Mouse (Mus musculus): ENCODE results near the gene Golt1a. TPM values are rescaled to one million over a fixed set of nuclear protein-coding genes. Genes with fewer than 3 reads are reported as not detected.

The Golt1a gene
- polyA plus RNA-seq, 1 experiment from 2014 or later: not detected

DNA sequence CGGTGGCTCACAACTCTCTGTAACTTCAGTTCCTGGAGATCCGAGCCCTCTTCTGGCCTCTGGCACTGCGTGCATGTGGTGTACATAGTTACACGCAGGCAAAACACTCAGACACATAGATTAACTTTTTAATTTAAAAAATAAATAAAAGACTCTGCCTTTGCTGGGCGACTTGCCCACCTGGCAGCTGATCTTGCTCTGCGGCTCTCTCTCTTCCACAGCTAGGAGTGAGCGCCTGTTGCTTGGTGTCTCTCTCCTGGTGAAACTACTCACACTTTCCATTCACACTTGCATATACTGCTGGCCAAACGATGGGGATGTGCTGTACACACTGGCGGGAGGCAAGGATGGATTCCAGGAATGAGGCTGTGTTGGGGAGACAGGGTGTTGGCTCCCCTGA lies 36.9 kb downstream of the Golt1a start:
- no peaks in the 10 kb centered on the region for H3K27me3 ChIP-seq (ENCODE audit: control insufficient read depth, insufficient read depth, low read length)
- 91% methylated on average over 9 of the region's 9 CpGs for WGBS
- H3K27ac ChIP-seq (replicated peaks; ENCODE audit: low read depth, low read length): no peak overlapping the region
- no peak for DNase-seq
- H3K4me1 ChIP-seq (ENCODE audit: control insufficient read depth, insufficient read depth, low read length): 0 out of 2 replicates have a peak, but pooled peaks cover 4% of the 10 kb centered on the region
- H3K4me3 ChIP-seq (replicated peaks; ENCODE audit: low read depth, low read length): no peak overlapping the region
- H3K9me3 ChIP-seq (ENCODE audit: control insufficient read depth, low read length): no peaks in the 10 kb centered on the region
- no peaks in the 10 kb centered on the region for H3K36me3 ChIP-seq (ENCODE audit: control insufficient read depth, insufficient read depth, low read length)
- H3K4me2 ChIP-seq (ENCODE audit: low read length): no peak overlapping the region
- H3K9ac ChIP-seq (replicated peaks; ENCODE audit: low read length): no peak overlapping the region
- ATAC-seq (ENCODE audit: low FRiP score, low TSS enrichment): no peak

DNA sequence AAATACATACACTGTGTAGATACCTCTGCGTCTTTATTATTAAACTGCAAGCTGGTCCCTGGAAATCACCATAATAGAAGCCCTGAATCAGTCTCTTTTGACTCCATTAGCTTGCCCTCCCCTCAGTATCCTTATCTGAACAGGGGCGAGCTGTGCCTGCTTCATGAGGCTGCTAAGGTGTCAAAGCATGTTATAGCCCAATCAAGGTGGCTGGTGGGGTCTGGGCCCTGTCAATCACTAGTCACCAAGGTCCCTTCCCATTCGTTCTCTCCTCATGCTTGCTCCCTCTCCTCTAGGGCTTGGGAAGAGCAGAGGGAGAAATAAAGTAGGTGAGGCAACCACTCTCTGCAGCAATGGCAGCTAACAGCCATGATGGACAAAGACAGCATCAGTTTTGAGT lies 37.6 kb downstream of the Golt1a start:
- WGBS: 80% methylated on average over 3 of the region's 3 CpGs
- Histone ChIP-seq H3K27ac (replicated peaks; ENCODE audit: low read depth, low read length) (no peak overlapping the region), H3K4me2 (ENCODE audit: low read length) (no peak overlapping the region)

GRCm38 (mm10) chr1:133347693-133348520 lies 38.3 kb downstream of the Golt1a start:
- DNase-seq (no peak), ATAC-seq (ENCODE audit: low FRiP score, low TSS enrichment) (no peak)
- no peaks in the 10 kb centered on the region for H3K27me3 ChIP-seq (ENCODE audit: control insufficient read depth, insufficient read depth, low read length)
- H3K36me3 ChIP-seq (ENCODE audit: control insufficient read depth, insufficient read depth, low read length): no peaks in the 10 kb centered on the region
- H3K4me2 ChIP-seq (ENCODE audit: low read length): no peak overlapping the region
- H3K9ac ChIP-seq (replicated peaks; ENCODE audit: low read length): no peak overlapping the region
- no peak overlapping the region for H3K4me3 ChIP-seq (replicated peaks; ENCODE audit: low read depth, low read length)
- no peaks in the 10 kb centered on the region for H3K9me3 ChIP-seq (ENCODE audit: control insufficient read depth, low read length)
- 0 out of 2 replicates have a peak, but pooled peaks cover 4% of the 10 kb centered on the region for H3K4me1 ChIP-seq (ENCODE audit: control insufficient read depth, insufficient read depth, low read length)
- no peak overlapping the region for H3K27ac ChIP-seq (replicated peaks; ENCODE audit: low read depth, low read length)
- 80% methylated on average over 11 of the region's 11 CpGs for WGBS

More for the DNA sequence above, 37.6 kb downstream of the Golt1a start:
- no peaks in the 10 kb centered on the region for H3K27me3 ChIP-seq (ENCODE audit: control insufficient read depth, insufficient read depth, low read length)
- no peak for DNase-seq
- no peak overlapping the region for H3K9ac ChIP-seq (replicated peaks; ENCODE audit: low read length)
- no peaks in the 10 kb centered on the region for H3K9me3 ChIP-seq (ENCODE audit: control insufficient read depth, low read length)
- H3K4me3 ChIP-seq (replicated peaks; ENCODE audit: low read depth, low read length): no peak overlapping the region
- H3K4me1 ChIP-seq (ENCODE audit: control insufficient read depth, insufficient read depth, low read length): 0 out of 2 replicates have a peak, but pooled peaks cover 4% of the 10 kb centered on the region
- H3K36me3 ChIP-seq (ENCODE audit: control insufficient read depth, insufficient read depth, low read length): no peaks in the 10 kb centered on the region
- no peak for ATAC-seq (ENCODE audit: low FRiP score, low TSS enrichment)

DNA sequence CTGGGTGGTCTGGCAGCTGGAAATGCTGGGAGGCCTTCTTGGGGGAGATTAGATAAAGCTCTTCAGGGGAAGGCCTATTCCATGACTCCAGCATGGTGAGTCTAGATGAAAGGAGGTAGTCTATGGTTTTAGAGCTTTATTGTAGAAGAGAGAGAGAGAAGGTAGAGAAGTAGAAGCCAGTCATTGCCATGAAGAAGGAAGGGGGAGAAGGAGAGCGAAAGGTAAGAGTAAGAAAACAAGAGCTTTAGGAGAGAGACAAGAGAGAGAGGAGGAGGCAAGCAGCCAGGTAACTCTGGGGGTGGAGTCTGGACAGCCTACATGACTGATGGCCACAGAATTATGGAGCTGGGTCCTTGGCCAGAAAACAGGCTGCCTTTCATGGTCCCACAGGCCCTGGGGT lies 40.6 kb downstream of the Golt1a start, which contains the start of gene Ren1:
TSS of gene Ren1 (plus strand) at position 301 of the 400 bp plus-strand sequence.
- DNase-seq: no peak
- no peaks in the 10 kb centered on the region for H3K27me3 ChIP-seq (ENCODE audit: control insufficient read depth, insufficient read depth, low read length)

GRCm38 (mm10) chr1:133351762-133352161 lies 42.2 kb downstream of the Golt1a start:
- peak; percentile 63 for DNase-seq
- ATAC-seq (ENCODE audit: low FRiP score, low TSS enrichment): no peak
- no peak overlapping the region for H3K4me3 ChIP-seq (replicated peaks; ENCODE audit: low read depth, low read length)
- H3K9me3 ChIP-seq (ENCODE audit: control insufficient read depth, low read length): no peaks in the 10 kb centered on the region
- 29% methylated on average over 9 of the region's 9 CpGs for WGBS
- H3K4me1 ChIP-seq (ENCODE audit: control insufficient read depth, insufficient read depth, low read length): 0 out of 2 replicates have a peak, but pooled peaks cover 4% of the 10 kb centered on the region
- H3K9ac ChIP-seq (replicated peaks; ENCODE audit: low read length): no peak overlapping the region
- H3K27ac ChIP-seq (replicated peaks; ENCODE audit: low read depth, low read length): no peak overlapping the region
- no peak overlapping the region for H3K4me2 ChIP-seq (ENCODE audit: low read length)
- H3K27me3 ChIP-seq (ENCODE audit: control insufficient read depth, insufficient read depth, low read length): no peaks in the 10 kb centered on the region
- no peaks in the 10 kb centered on the region for H3K36me3 ChIP-seq (ENCODE audit: control insufficient read depth, insufficient read depth, low read length)

More for the DNA sequence above, 40.6 kb downstream of the Golt1a start, which contains the start of gene Ren1:
- H3K9ac ChIP-seq (replicated peaks; ENCODE audit: low read length): no peak within 1 kb of the TSS
- H3K27ac ChIP-seq (replicated peaks; ENCODE audit: low read depth, low read length): no peak within 1 kb of the TSS
- H3K4me3 ChIP-seq (replicated peaks; ENCODE audit: low read depth, low read length): no peak within 1 kb of the TSS
- no peaks in the 10 kb centered on the region for H3K9me3 ChIP-seq (ENCODE audit: control insufficient read depth, low read length)
- no peaks in the 10 kb centered on the region for H3K36me3 ChIP-seq (ENCODE audit: control insufficient read depth, insufficient read depth, low read length)
- whole genome bisulfite sequencing: 96% methylated on average over 1 of the region's 1 CpGs
- H3K4me1 ChIP-seq (ENCODE audit: control insufficient read depth, insufficient read depth, low read length): 0 out of 2 replicates have a peak, but pooled peaks cover 4% of the 10 kb centered on the region
- H3K4me2 ChIP-seq (ENCODE audit: low read length): no peak within 1 kb of the TSS
- ATAC-seq (ENCODE audit: low FRiP score, low TSS enrichment): no peak

DNA sequence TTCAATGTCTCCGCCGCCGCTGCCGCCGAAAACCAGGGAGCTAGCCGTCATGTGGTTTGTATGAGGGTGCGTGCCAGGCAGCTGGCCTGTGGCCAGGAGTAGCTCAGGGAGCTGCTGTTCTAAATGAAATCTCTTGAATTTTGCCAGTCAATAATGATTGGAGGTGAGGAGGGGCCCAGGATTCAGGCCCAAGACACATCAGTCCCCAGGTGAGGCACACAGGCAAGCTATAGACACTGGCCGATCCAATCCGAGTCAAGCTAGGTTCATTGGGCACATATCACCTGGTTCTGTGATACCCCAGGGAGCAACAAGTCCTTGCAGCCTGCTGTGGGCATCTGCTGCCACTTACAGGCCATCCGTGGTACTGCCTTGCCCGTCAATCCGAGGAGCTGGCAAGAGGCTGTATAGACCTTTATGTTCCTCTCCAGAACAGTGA lies 43.8 kb downstream of the Golt1a start:
- 0 out of 2 replicates have a peak, but pooled peaks cover 4% of the 10 kb centered on the region for H3K4me1 ChIP-seq (ENCODE audit: control insufficient read depth, insufficient read depth, low read length)
- WGBS: 49% methylated on average over 12 of the region's 12 CpGs
- no peak overlapping the region for H3K4me2 ChIP-seq (ENCODE audit: low read length)
- peak; percentile 85 for DNase-seq
- H3K4me3 ChIP-seq (replicated peaks; ENCODE audit: low read depth, low read length): no peak overlapping the region
- no peak overlapping the region for H3K27ac ChIP-seq (replicated peaks; ENCODE audit: low read depth, low read length)
- ATAC-seq (ENCODE audit: low FRiP score, low TSS enrichment): peak; percentile 62; the same call in 1 of the 2 replicates
- no peaks in the 10 kb centered on the region for H3K9me3 ChIP-seq (ENCODE audit: control insufficient read depth, low read length)
- H3K36me3 ChIP-seq (ENCODE audit: control insufficient read depth, insufficient read depth, low read length): no peaks in the 10 kb centered on the region
- H3K9ac ChIP-seq (replicated peaks; ENCODE audit: low read length): no peak overlapping the region
- H3K27me3 ChIP-seq (ENCODE audit: control insufficient read depth, insufficient read depth, low read length): no peaks in the 10 kb centered on the region

DNA sequence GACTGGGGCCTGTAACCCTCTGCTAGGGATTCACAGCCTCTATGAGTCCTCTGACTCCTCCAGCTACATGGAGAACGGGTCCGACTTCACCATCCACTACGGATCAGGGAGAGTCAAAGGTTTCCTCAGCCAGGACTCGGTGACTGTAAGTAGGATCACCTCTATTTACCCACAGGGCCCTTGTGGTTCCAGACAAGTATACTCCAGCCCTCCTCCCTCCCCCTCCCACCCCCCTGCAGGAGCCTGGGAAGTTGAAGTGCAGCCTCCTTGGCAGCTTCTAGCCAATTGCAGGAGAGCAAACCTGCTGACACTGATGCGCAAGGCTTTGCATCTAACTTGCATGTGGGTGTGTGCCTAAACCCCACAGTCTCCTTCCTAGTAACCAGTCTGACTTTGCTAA lies 45.9 kb downstream of the Golt1a start:
- 0 out of 2 replicates have a peak, but pooled peaks cover 4% of the 10 kb centered on the region for H3K4me1 ChIP-seq (ENCODE audit: control insufficient read depth, insufficient read depth, low read length)
- H3K4me3 ChIP-seq (replicated peaks; ENCODE audit: low read depth, low read length): no peak overlapping the region
- no peak for DNase-seq
- H3K4me2 ChIP-seq (ENCODE audit: low read length): no peak overlapping the region
- no peak overlapping the region for H3K9ac ChIP-seq (replicated peaks; ENCODE audit: low read length)
- 48% methylated on average over 5 of the region's 5 CpGs for WGBS
- no peak overlapping the region for H3K27ac ChIP-seq (replicated peaks; ENCODE audit: low read depth, low read length)
- no peaks in the 10 kb centered on the region for H3K27me3 ChIP-seq (ENCODE audit: control insufficient read depth, insufficient read depth, low read length)
- H3K36me3 ChIP-seq (ENCODE audit: control insufficient read depth, insufficient read depth, low read length): no peaks in the 10 kb centered on the region
- no peak for ATAC-seq (ENCODE audit: low FRiP score, low TSS enrichment)
- no peaks in the 10 kb centered on the region for H3K9me3 ChIP-seq (ENCODE audit: control insufficient read depth, low read length)

GRCm38 (mm10) chr1:133355912-133356311 lies 46.3 kb downstream of the Golt1a start:
- no peak overlapping the region for H3K27ac ChIP-seq (replicated peaks; ENCODE audit: low read depth, low read length)
- no peak overlapping the region for H3K4me2 ChIP-seq (ENCODE audit: low read length)
- no peaks in the 10 kb centered on the region for H3K9me3 ChIP-seq (ENCODE audit: control insufficient read depth, low read length)
- H3K36me3 ChIP-seq (ENCODE audit: control insufficient read depth, insufficient read depth, low read length): no peaks in the 10 kb centered on the region
- no peak for DNase-seq
- no peak for ATAC-seq (ENCODE audit: low FRiP score, low TSS enrichment)
- H3K9ac ChIP-seq (replicated peaks; ENCODE audit: low read length): no peak overlapping the region
- no peak overlapping the region for H3K4me3 ChIP-seq (replicated peaks; ENCODE audit: low read depth, low read length)
- 0 out of 2 replicates have a peak, but pooled peaks cover 4% of the 10 kb centered on the region for H3K4me1 ChIP-seq (ENCODE audit: control insufficient read depth, insufficient read depth, low read length)
- no peaks in the 10 kb centered on the region for H3K27me3 ChIP-seq (ENCODE audit: control insufficient read depth, insufficient read depth, low read length)
- WGBS: 63% methylated on average over 15 of the region's 15 CpGs

All from midbrain, embryonic 14.5 days (tissue).